Mouse (Mus musculus) lung, postnatal 0 days (tissue): ENCODE measurements at regions not wholly inside any gene's neighbourhood (a gene's known extent, or its start where the extent isn't known, plus 50 kb on each side); places are given as distances from the start of the nearest gene placed in this dataset.

Experiments
- CTCF ChIP-seq: IDR thresholded peaks from 2 replicates; pipeline ENCODE4 v1.5.1; 2016; ENCODE audit warnings: antibody characterized with exemption, mild to moderate bottlenecking
- EP300 ChIP-seq: IDR thresholded peaks from 2 replicates; pipeline ENCODE4 v1.6.1; 2016; ENCODE audit warnings: antibody characterized with exemption, mild to moderate bottlenecking, control low read depth

DNA sequence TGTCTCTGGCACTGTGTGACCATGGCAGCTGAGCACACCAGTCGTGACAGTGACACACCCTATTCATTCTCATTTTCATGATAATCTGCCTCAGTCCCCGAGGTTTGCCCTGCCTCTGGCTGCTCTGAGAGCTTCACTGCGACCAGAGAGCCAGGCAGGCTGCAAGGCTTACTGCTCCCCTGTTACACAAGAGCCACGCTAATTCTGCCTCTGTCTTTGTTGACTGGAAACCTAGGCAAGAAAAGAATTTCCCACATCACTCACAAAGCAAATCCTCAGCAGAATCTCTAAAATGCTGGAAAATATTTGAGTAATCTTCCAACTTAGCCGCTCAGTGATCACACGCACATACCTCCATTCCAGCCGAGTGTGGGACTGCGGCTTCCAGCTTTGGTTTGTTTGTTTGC is 142.8 kb downstream of the Irs2 start:
- TF ChIP-seq CTCF (no peak), EP300 (no peak)
